Mouse (Mus musculus) limb, embryonic 10.5 days (tissue): ENCODE measurements around the gene Lime1. TPM values are rescaled to one million over a fixed set of nuclear protein-coding genes. Genes with fewer than 3 reads are reported as not detected.

Experiments used
- polyA plus RNA-seq: library from polyadenylated mRNA; unstranded; fragments of >200 nt; fragmentation: Nextera tagmentation; extraction: Ambion mirVana; gene quantifications from 2 replicates; pipeline ENCODE4 v1.2.1, GENCODE M21; 2016

Gene Lime1
- polyA plus RNA-seq, 1 experiment from 2014 or later: 30.6 TPM

Other genes starting within 250 kb of the Lime1 start
- 0.10 and 0.20 TPM in 2 replicates for gene Kcnq2, start 244.8 kb upstream of the Lime1 start, polyA plus RNA-seq
- gene Eef1a2, start 223.1 kb upstream of the Lime1 start, polyA plus RNA-seq: not detected in 2 replicates
- gene Ppdpf, start 192.8 kb upstream of the Lime1 start, polyA plus RNA-seq: 394 and 428 TPM in 2 replicates
- gene Ptk6, start 177.3 kb upstream of the Lime1 start, polyA plus RNA-seq: not detected in 2 replicates
- gene Srms, start 166.9 kb upstream of the Lime1 start, polyA plus RNA-seq: 1.6 and 2.0 TPM in 2 replicates
- gene Fndc11, start 160.1 kb upstream of the Lime1 start, polyA plus RNA-seq: 0.34 and 0.73 TPM in 2 replicates
- gene Helz2, start 138.1 kb upstream of the Lime1 start, polyA plus RNA-seq: 0.87 and 1.2 TPM in 2 replicates
- gene Gmeb2, start 92.0 kb upstream of the Lime1 start, polyA plus RNA-seq: 20.3 and 23.0 TPM in 2 replicates
- gene Stmn3, start 65.6 kb upstream of the Lime1 start, polyA plus RNA-seq: 0.21 and 0.41 TPM in 2 replicates
- gene Rtel1, start 60.3 kb upstream of the Lime1 start, polyA plus RNA-seq: 79.8 and 80.8 TPM in 2 replicates
- 43.8 and 54.0 TPM in 2 replicates for gene Zgpat, start 15.2 kb upstream of the Lime1 start, polyA plus RNA-seq
- 79.7 and 80.9 TPM in 2 replicates for gene Arfrp1, start 14.7 kb upstream of the Lime1 start, polyA plus RNA-seq
- gene Zbtb46, start 79.3 kb downstream of the Lime1 start, polyA plus RNA-seq: 17.5 and 17.7 TPM in 2 replicates
- gene Abhd16b, start 113.1 kb downstream of the Lime1 start, polyA plus RNA-seq: 0.08 and 0.21 TPM in 2 replicates
- 176 and 185 TPM in 2 replicates for gene Tpd52l2, start 117.1 kb downstream of the Lime1 start, polyA plus RNA-seq
- gene Dnajc5, start 140.4 kb downstream of the Lime1 start, polyA plus RNA-seq: 86.6 and 97.6 TPM in 2 replicates
- gene Uckl1, start 204.8 kb downstream of the Lime1 start, polyA plus RNA-seq: 36.6 and 44.1 TPM in 2 replicates
- 79.4 and 80.5 TPM in 2 replicates for gene Prpf6, start 211.8 kb downstream of the Lime1 start, polyA plus RNA-seq
- 37.5 and 57.7 TPM in 2 replicates for gene Zfp512b, start 212.7 kb downstream of the Lime1 start, polyA plus RNA-seq
- 12.0 and 17.2 TPM in 2 replicates for gene Samd10, start 219.1 kb downstream of the Lime1 start, polyA plus RNA-seq